9 mouse cellular contexts compared by ENCODE assay signal in genomic region chr1:67218339-67218944, GRCm38 (mm10).
A peak's percentile ranks its signal among the peaks of the same experiment; 100 is the strongest.
DNase-seq lines count a peak whose midpoint lies in the region; ATAC-seq and TF ChIP-seq lines count a peak whose summit lies in the region.
"Had no signal": no experiment of that assay in that cellular context is flagged by ENCODE, and none has a peak within 500 bp of the region (broad histone marks: within the 10 kb centered on the region; RNA-seq: fewer than 3 reads in every experiment).

No protein-coding gene starts in this region.

- no peaks in the 10 kb centered on the region for H3K4me1 ChIP-seq in lung, embryonic 14.5 days (ENCODE audit: insufficient read depth)
- peaks cover 5% of the 10 kb centered on the region for H3K4me1 ChIP-seq in hindbrain, embryonic 16.5 days (ENCODE audit: control insufficient read depth, insufficient read depth, low read depth, low read length)
- H3K4me1 ChIP-seq: megakaryocyte, embryonic 14.5 days had no signal

- no peak overlapping the region for H3K27ac ChIP-seq in lung, embryonic 14.5 days (ENCODE audit: low read depth)
- no peak overlapping the region for H3K27ac ChIP-seq in hindbrain, embryonic 16.5 days (ENCODE audit: low read depth, low read length)
- H3K27ac ChIP-seq: hindbrain, embryonic 15.5 days had no signal

- no peak overlapping the region for H3K4me3 ChIP-seq in lung, embryonic 14.5 days (ENCODE audit: low read depth, low read length)
- H3K4me3 ChIP-seq in hindbrain, embryonic 16.5 days (ENCODE audit: low read length), result no peak overlapping the region
- H3K4me3 ChIP-seq: hindbrain, embryonic 15.5 days; megakaryocyte, embryonic 14.5 days had no signal

- no peaks in the 10 kb centered on the region for H3K27me3 ChIP-seq in lung, embryonic 14.5 days (ENCODE audit: insufficient read depth, low read length)
- no peaks in the 10 kb centered on the region for H3K27me3 ChIP-seq in hindbrain, embryonic 16.5 days (replicated peaks; ENCODE audit: control insufficient read depth, insufficient read depth, low read length)
- H3K27me3 ChIP-seq: hindbrain, embryonic 15.5 days; megakaryocyte, embryonic 14.5 days had no signal

- ATAC-seq in lung, embryonic 14.5 days (ENCODE audit: insufficient read depth), result peak; percentile 35; the same call in 1 of the 2 replicates
- 0 out of 2 replicates have a peak, but pooled peaks have one; percentile 34 for ATAC-seq in hindbrain, embryonic 16.5 days

- peak; percentile 29; the same call in 1 of the 2 replicates for TF ChIP-seq CTCF in lung, embryonic 14.5 days (IDR thresholded peaks at IDR 0.05; ENCODE audit: low read depth)
- TF ChIP-seq CTCF in brain, embryonic 14.5 days (IDR thresholded peaks at IDR 0.05; ENCODE audit: borderline replicate concordance, extremely low read depth, insufficient read depth, insufficient read length), result peak; percentile 49; the same call in 1 of the 2 replicates

- no peak for TF ChIP-seq POLR2A in brain, embryonic 14.5 days (IDR thresholded peaks at IDR 0.05; ENCODE audit: borderline replicate concordance, extremely low read depth, insufficient read depth, insufficient read length, poor library complexity, severe bottlenecking)

- 26% methylated on average over 2 of the region's 2 CpGs for WGBS in lung, embryonic 14.5 days
- WGBS in hindbrain, embryonic 16.5 days, result 27% methylated on average over 2 of the region's 2 CpGs

- H3K36me3 ChIP-seq in lung, embryonic 14.5 days (ENCODE audit: insufficient read depth), result no peaks in the 10 kb centered on the region
- no peaks in the 10 kb centered on the region for H3K36me3 ChIP-seq in hindbrain, embryonic 16.5 days (ENCODE audit: control insufficient read depth, insufficient read depth, low read length)
- H3K36me3 ChIP-seq: hindbrain, embryonic 15.5 days had no signal

- intact Hi-C loops in gastrocnemius, postnatal 36 days (cut with DNase I), result no loop called here

- peak; percentile 33 for DNase-seq in lung, embryonic 14.5 days
- DNase-seq in lung, postnatal 4 days, result no peak
- DNase-seq in brain, embryonic 14.5 days (ENCODE audit: low read depth), result peak; percentile 73
- DNase-seq in retina, adult 2 months (ENCODE audit: low read depth, low spot score), result peak; percentile 2
- no peak for DNase-seq in gastrocnemius, postnatal 36 days
- DNase-seq in thymus, postnatal 25 days, result no peak

- H3K9me3 ChIP-seq in lung, embryonic 14.5 days (ENCODE audit: low read depth, low read length), result no peaks in the 10 kb centered on the region
- H3K9me3 ChIP-seq in hindbrain, embryonic 16.5 days (ENCODE audit: control insufficient read depth, low read length), result no peaks in the 10 kb centered on the region
- H3K9me3 ChIP-seq: hindbrain, embryonic 15.5 days; megakaryocyte, embryonic 14.5 days had no signal

- H3K4me2 ChIP-seq in lung, embryonic 14.5 days, result no peak overlapping the region
- H3K4me2 ChIP-seq in hindbrain, embryonic 16.5 days (ENCODE audit: low read length), result no peak overlapping the region
- H3K4me2 ChIP-seq: hindbrain, embryonic 15.5 days had no signal

- H3K9ac ChIP-seq in lung, embryonic 14.5 days, result no peak overlapping the region
- H3K9ac ChIP-seq in hindbrain, embryonic 16.5 days (ENCODE audit: low read depth, low read length), result no peak overlapping the region
- H3K9ac ChIP-seq: hindbrain, embryonic 15.5 days had no signal

Comparison
In these comparisons a context has a peak if more than half of its experiments do, and no peak if none do; other contexts are left out.
1. DNase-seq: peak in lung, embryonic 14.5 days (single experiment), brain, embryonic 14.5 days (single experiment) and retina, adult 2 months (single experiment); none in lung, postnatal 4 days (0 of 2), gastrocnemius, postnatal 36 days (0 of 2) and thymus, postnatal 25 days (single experiment).